Mouse (Mus musculus) heart, postnatal 0 days (tissue): ENCODE measurements around the gene Fgfr2. TPM values are rescaled to one million over a fixed set of nuclear protein-coding genes. Genes with fewer than 3 reads are reported as not detected.

Source experiments
- ATAC-seq: fragments of 200-750 bp; cut with Nextera tagmentation; 2 replicates; pipeline ENCODE4 v1.8.0; 2017; ENCODE audit warnings: low read depth, moderate number of reproducible peaks, moderate library complexity; ENCODE audit not compliant: insufficient read depth
- DNase-seq: peaks from one replicate; pipeline ENCODE4 v3.0.0-alpha.2; 2016; ENCODE audit warnings: low spot score
- H3K27ac ChIP-seq: fragments of 300-500 bp; sonication (generic); 2 replicates; pipeline ENCODE4 v1.5.1; 2014; ENCODE audit warnings: low read depth, mild to moderate bottlenecking
- H3K27me3 ChIP-seq: fragments of 300-500 bp; sonication (generic); 2 replicates; pipeline ENCODE4 v1.6.1; 2014; ENCODE audit warnings: low read length, mixed read lengths; ENCODE audit not compliant: control insufficient read depth, insufficient read depth
- H3K36me3 ChIP-seq: fragments of 300-500 bp; sonication (generic); replicated peaks from 2 replicates; pipeline ENCODE4 v1.6.1; 2014; ENCODE audit warnings: low read length, mixed read lengths; ENCODE audit not compliant: control insufficient read depth, insufficient read depth
- H3K4me1 ChIP-seq: fragments of 300-500 bp; sonication (generic); 2 replicates; pipeline ENCODE4 v1.6.1; 2014; ENCODE audit warnings: antibody characterized with exemption; ENCODE audit not compliant: control insufficient read depth, insufficient read depth
- H3K4me2 ChIP-seq: fragments of 300-500 bp; sonication (generic); 2 replicates; pipeline ENCODE4 v1.6.1; 2014; ENCODE audit warnings: low read depth, mild to moderate bottlenecking, low read length, moderate library complexity
- H3K4me3 ChIP-seq: fragments of 300-500 bp; sonication (generic); 2 replicates; pipeline ENCODE4 v1.5.1; 2014; ENCODE audit warnings: low read depth, low read length
- H3K9ac ChIP-seq: fragments of 300-500 bp; sonication (generic); replicated peaks from 2 replicates; pipeline ENCODE4 v1.6.1; 2014; ENCODE audit warnings: low read depth, low read length, mixed read lengths
- H3K9me3 ChIP-seq: fragments of 300-500 bp; sonication (generic); replicated peaks from 2 replicates; pipeline ENCODE4 v1.6.1; 2016; ENCODE audit warnings: low read length; ENCODE audit not compliant: control insufficient read depth
- CTCF ChIP-seq: IDR thresholded peaks from 2 replicates; pipeline ENCODE4 v1.5.1; 2016; ENCODE audit warnings: antibody characterized with exemption, control low read depth, low read depth
- EP300 ChIP-seq: IDR thresholded peaks from 2 replicates; pipeline ENCODE4 v1.6.1; 2016; ENCODE audit warnings: antibody characterized with exemption, low read depth
- WGBS: fragments of 180-500 bp; shearing (Covaris S2); extraction: QIAGEN DNeasy Blood & Tissue Kit; methylation state at CpG from one replicate; pipeline ENCODE4 v1.1.7; 2014; 5-methylcytosine and 5-hydroxymethylcytosine counted together
- polyA plus RNA-seq: library from polyadenylated mRNA; unstranded; fragments of >200 nt; fragmentation: Nextera tagmentation; extraction: Ambion mirVana; gene quantifications from 2 replicates; pipeline ENCODE4 v1.2.1, GENCODE M21; 2015
- total RNA-seq: library from RNA; depleted of rRNA; stranded (reverse); fragments of >200 nt; gene quantifications from 2 replicates; pipeline ENCODE4 v1.2.3, GENCODE M21; 2014; ENCODE audit warnings: low replicate concordance

Fgfr2 gene
- total and polyA plus RNA-seq, 2 experiments from 2014 or later: 3.8 to 11.5 TPM

DNA sequence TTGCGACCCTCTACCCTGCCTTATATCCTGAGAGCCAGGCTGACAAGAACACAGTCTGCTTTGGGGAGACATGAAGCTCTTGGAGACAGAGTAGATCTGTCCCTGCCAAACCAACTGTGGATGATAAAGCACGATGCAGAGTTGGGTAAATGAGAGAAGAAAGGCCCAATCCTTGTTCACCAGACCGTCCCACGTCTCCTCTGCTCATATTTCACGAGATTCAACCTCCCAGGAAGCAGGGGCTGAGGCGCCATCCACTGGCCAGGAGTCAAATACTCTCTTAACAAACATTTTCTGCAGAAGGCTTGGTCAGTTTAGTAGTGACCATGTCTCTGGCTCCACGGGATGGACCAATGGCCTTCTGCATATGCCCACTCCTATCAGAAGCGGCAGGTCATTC lies 1938.8 kb downstream of the Fgfr2 start:
- Histone ChIP-seq H3K9ac (no peak overlapping the region), H3K9me3 (no peaks in the 10 kb centered on the region), H3K36me3 (no peaks in the 10 kb centered on the region), H3K27ac (no peak overlapping the region), H3K4me1 (no peaks in the 10 kb centered on the region), H3K4me2 (no peak overlapping the region), H3K4me3 (no peak overlapping the region), H3K27me3 (no peaks in the 10 kb centered on the region)
- TF ChIP-seq EP300 (no peak), CTCF (no peak)
- no peak for DNase-seq
- 56% methylated on average over 8 of the region's 8 CpGs for WGBS
- no peak for ATAC-seq

DNA sequence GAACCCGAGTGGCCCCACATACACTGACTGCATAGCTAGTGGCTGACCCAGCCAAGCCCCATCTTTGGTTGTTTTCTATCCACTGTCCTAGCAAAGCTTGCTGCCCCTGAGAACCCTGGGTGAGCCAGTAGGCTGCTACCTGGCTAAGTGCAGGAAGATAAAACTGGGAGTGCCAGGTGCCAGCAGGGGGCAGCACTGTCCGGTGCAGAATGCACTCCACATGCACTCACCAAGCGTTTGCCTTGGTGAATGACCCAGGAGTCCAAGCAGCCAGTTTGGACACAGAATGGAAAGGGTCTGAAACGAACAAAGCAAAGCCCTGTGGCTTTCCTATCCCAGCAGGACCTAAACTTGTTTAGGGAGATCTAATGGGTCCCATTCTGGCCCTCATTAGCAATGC lies 1940.5 kb downstream of the Fgfr2 start:
- no peaks in the 10 kb centered on the region for H3K9me3 ChIP-seq
- H3K36me3 ChIP-seq: no peaks in the 10 kb centered on the region
- no peak overlapping the region for H3K27ac ChIP-seq
- DNase-seq (no peak), ATAC-seq (no peak)
- TF ChIP-seq CTCF (peak; percentile 57), EP300 (no peak)
- H3K4me2 ChIP-seq: no peak overlapping the region
- no peaks in the 10 kb centered on the region for H3K27me3 ChIP-seq
- no peak overlapping the region for H3K9ac ChIP-seq
- WGBS: 29% methylated on average over 4 of the region's 4 CpGs
- no peak overlapping the region for H3K4me3 ChIP-seq
- no peaks in the 10 kb centered on the region for H3K4me1 ChIP-seq

DNA sequence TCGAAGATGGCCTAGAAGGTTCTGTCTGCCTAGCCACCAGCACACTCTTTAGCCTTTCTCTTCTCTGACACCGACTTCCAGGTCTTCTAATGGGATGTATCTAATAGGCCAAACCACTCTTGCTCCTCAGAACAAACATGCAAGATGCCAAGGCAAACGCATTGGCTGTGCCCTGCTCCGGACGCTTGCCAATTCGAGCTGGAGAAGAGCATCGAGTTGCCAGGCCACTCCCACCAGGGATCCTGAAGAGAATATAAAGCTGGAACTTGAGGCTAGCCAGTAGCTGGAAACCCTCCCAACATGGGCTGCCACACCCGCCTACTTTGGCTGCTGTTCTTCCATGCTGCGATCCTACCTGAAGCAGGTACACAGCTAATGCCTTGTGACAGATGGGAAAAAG lies 1949.0 kb downstream of the Fgfr2 start, which contains the start of gene 5430419D17Rik:
TSS of gene 5430419D17Rik (plus strand) at position 282 of the 400 bp plus-strand sequence.
- Histone ChIP-seq H3K27ac (no peak within 1 kb of the TSS), H3K27me3 (no peaks in the 10 kb centered on the region), H3K4me2 (no peak within 1 kb of the TSS), H3K4me3 (no peak within 1 kb of the TSS), H3K9ac (no peak within 1 kb of the TSS), H3K4me1 (no peaks in the 10 kb centered on the region), H3K9me3 (no peaks in the 10 kb centered on the region), H3K36me3 (no peaks in the 10 kb centered on the region)
- TF ChIP-seq EP300 (no peak), CTCF (no peak)
- DNase-seq: no peak
- ATAC-seq: no peak
- 81% methylated on average over 9 of the region's 9 CpGs for WGBS

DNA sequence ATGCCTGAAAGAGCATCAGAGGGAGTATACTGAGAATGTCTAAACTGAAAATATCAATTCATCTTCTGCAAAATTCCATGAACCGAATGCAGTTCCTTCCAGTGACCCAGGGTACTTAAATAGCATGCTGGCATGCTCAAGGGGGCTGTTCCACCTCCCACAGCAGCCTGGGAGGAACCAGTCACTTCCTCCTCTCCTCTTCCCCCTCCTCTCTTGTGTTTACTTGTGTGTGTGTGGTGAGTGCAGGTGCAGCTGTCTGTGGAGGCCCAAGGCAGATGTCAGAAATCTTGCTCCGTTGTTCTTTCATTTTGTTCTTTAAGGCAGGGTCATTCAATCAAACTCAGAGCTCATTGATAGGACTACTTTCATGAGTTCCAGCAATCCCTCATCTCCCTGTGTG lies 1954.1 kb downstream of the Fgfr2 start:
- no peak for TF ChIP-seq CTCF
- TF ChIP-seq EP300: no peak
- Histone ChIP-seq H3K9ac (no peak overlapping the region), H3K27ac (no peak overlapping the region), H3K27me3 (no peaks in the 10 kb centered on the region), H3K4me1 (no peaks in the 10 kb centered on the region), H3K9me3 (no peaks in the 10 kb centered on the region), H3K36me3 (no peaks in the 10 kb centered on the region), H3K4me2 (no peak overlapping the region), H3K4me3 (no peak overlapping the region)
- ATAC-seq (no peak), DNase-seq (no peak)
- whole genome bisulfite sequencing: 37% methylated on average over 2 of the region's 2 CpGs

DNA sequence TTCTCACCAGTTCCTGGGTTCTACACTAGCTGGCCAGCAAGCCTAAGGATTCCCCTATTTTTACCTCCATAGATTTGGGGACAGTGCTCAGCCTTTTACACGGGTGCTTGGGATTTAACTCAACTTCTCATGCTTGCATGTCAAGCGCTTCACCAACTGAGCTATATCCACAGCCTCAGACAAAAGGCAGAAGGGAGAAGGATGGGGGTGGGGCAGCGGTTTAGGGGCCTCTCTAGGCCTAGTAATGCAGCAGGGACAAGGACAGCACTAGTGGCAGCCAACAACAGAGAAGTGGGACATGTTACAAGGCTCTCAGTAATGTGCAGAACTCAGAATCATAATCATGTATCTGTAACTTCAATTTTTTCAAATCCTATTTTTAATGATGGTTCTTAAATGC lies 1955.4 kb downstream of the Fgfr2 start:
- WGBS: 64% methylated on average over 3 of the region's 3 CpGs
- H3K4me1 ChIP-seq: no peaks in the 10 kb centered on the region
- H3K4me3 ChIP-seq: no peak overlapping the region
- TF ChIP-seq EP300 (no peak), CTCF (no peak)
- DNase-seq (no peak), ATAC-seq (no peak)
- no peaks in the 10 kb centered on the region for H3K27me3 ChIP-seq
- H3K27ac ChIP-seq: no peak overlapping the region
- no peak overlapping the region for H3K9ac ChIP-seq
- H3K36me3 ChIP-seq: no peaks in the 10 kb centered on the region
- no peaks in the 10 kb centered on the region for H3K9me3 ChIP-seq
- no peak overlapping the region for H3K4me2 ChIP-seq

DNA sequence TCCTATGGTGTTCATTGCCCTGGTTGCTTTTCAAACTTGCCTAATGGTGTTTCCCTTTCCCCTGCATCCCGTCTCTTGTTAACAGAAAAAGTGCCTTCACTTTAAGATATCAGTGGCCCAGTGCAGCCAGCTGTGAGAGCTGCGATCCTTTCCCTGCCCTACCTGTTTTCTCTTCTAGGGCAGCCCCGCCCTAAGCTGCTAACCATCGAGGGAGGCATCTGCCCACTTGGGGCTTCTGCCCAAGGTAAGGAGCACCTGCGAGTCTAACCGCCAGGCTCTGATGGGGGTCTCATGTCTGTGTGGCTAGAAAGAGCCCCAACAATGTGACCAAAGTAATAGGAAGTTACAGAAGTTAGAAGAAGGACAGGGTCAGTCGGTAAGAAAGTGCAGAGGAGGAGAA lies 1960.9 kb downstream of the Fgfr2 start:
- Histone ChIP-seq H3K9ac (no peak overlapping the region), H3K27ac (no peak overlapping the region), H3K4me1 (no peaks in the 10 kb centered on the region), H3K9me3 (no peaks in the 10 kb centered on the region), H3K27me3 (no peaks in the 10 kb centered on the region), H3K4me2 (no peak overlapping the region), H3K36me3 (no peaks in the 10 kb centered on the region), H3K4me3 (no peak overlapping the region)
- no peak for DNase-seq
- 57% methylated on average over 7 of the region's 7 CpGs for WGBS
- no peak for ATAC-seq
- no peak for TF ChIP-seq CTCF
- no peak for TF ChIP-seq EP300
